Mouse (Mus musculus): ENCODE measurements around the gene Gm21953.
"Not testable (repeated sequence)": the region's sequence is repeated elsewhere in the genome, so short reads cannot be mapped to it uniquely, and the experiment has no call there.

The Gm21953 gene

GRCm38 (mm10) chr4:42293967-42294366 lies at the start of gene Gm21953:
TSS of gene Gm21953 (plus strand) at chr4:42294267.
- DNase-seq = not testable (repeated sequence)

- not testable (repeated sequence) for DNase-seq
Measured at GRCm38 (mm10) chr4:42255467-42255866, 38.6 kb upstream of the Gm21953 start, which contains the start of gene Ccl21b. TSS of gene Ccl21b (plus strand) at chr4:42255767.

DNA sequence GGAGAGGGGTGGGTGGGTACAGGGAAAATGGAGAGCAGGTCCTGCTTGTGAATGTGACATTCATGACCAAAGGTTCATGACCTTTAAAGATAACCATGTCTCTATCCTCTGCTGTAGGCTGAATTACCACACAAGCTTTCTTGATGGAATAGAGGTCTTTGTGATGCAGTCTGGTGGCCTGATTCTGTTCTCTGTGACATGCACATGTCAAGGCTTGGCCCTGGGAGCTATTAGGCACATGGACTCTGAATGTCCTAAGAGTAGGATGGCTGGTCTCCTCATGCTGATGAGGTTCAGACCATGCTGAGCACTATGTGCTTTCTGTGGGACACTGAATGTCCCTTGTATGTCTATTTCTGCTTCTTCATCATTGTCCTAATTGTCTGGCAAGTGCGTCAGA lies 24.0 kb downstream of the Gm21953 start, which contains the start of gene Fam205a3:
Gene Fam205a3, plus strand, starts transcription at position 301 of the 400 bp plus-strand sequence.
- DNase-seq = not testable (repeated sequence)
